Mouse (Mus musculus): ENCODE data around the gene Vps9d1.

DNA sequence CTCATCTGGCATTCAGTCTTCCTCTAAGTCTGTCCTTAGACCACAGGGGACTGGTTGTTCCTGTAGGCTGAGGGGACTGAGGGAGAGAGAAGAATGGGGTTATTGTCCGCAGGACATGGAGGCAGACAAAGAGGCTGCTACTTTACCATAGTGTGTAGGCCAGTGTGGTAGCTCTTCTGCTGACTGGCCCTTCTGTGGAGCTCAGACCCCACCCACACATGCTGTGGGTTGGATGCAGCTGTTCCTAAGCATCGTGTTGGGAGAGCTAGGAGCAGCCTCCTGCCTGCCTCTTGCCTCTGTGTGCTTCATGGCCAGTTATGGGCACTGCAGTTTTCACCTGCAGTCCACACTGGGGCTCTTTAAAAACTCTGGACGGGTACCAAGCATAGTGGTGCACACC, 3.0 kb upstream of the Vps9d1 start:
- TF ChIP-seq CTCF (conservative IDR thresholded peaks at IDR 0.05; ENCODE audit: low read length) (no peak), NANOG (IDR thresholded peaks at IDR 0.05; ENCODE audit: borderline replicate concordance, low read length) (no peak)
